Mouse (Mus musculus): Measurements from ENCODE around the gene Kctd13.

Kctd13 gene

DNA sequence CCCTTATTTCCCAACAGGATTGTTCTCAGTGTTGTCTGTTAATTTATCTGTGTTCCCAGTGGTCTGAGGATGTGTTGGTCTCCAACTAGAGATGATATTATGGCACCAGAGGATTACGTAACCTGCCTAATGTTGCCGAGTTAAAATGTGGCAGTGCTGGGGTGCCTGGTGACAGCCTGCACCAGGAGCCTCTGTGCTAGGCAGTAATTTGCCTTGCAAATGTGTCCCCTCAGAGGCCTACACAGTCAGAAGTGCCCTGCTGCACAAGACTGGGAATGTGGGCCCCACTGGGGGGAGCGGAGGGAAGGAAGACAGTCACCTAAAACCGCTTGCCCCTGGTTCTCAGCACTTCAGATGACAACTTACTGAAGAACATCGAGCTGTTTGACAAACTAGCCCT lies 13.1 kb downstream of the Kctd13 start:
- DNase-seq (ENCODE audit: inconsistent ontology term): no peak

DNA sequence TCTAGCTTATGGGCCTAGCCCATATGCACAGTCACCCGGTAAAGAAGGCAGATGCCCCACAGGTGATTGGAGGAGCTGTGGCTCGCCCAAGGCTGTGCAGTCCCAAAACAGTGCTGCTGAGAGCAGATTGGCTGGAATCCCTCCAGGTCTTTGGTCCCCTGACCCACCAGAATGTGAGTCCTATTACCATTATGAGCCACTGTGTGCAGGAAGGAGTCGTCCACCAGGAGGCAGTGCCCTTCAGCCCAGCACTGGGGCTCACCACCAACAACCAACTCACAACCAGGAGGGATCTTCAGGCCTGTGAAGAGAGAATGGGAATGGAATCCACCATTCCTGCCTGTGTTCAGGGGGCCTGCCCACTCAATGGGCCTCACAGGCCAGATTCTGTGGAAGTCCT lies 17.9 kb downstream of the Kctd13 start:
- peak; percentile 15 for DNase-seq (ENCODE audit: inconsistent ontology term)

DNA sequence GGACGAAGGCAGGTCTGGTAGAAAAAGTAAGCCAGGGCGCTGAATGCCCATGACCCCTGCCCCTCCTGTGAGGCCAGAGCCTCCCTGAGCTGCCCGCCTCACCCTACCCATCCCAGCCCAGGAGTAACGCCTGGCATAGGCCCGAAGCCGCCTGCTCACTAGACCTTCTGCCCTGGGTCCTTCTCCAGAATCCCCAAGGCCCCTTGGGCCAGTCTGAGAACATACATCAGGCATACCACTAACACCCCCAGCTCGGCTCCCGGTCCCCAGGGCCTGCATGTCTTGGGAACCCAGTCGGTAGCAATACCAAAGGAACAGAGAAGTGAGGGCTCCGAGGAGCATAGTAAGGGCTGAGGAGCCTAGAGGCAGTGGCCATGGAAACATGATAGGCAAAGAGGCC lies 19.9 kb downstream of the Kctd13 start:
- DNase-seq (ENCODE audit: inconsistent ontology term): no peak

DNA sequence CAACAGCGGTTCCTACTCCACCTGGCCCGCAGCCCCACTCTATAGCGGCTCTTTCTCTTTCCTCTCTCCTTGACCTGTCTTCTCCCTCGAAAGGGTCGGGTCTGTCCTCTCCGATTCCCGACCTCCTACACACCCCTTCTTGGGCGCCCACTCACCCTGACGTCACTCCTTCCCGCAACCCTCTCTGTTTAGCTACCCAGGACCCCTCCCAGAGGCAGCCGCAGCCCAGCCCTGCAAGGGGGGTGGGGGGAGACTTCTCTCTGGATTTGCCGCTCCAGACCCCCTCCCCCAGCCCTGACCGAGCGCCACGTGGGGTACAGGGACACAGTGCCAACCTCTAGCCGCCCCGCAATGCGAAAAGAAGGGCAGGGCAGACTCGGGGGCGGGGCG lies 20.7 kb downstream of the Kctd13 start, which contains the start of gene Asphd1:
TSS of gene Asphd1 (minus strand) at position 180 of the 390 bp plus-strand sequence.
- DNase-seq (ENCODE audit: inconsistent ontology term): no peak

DNA sequence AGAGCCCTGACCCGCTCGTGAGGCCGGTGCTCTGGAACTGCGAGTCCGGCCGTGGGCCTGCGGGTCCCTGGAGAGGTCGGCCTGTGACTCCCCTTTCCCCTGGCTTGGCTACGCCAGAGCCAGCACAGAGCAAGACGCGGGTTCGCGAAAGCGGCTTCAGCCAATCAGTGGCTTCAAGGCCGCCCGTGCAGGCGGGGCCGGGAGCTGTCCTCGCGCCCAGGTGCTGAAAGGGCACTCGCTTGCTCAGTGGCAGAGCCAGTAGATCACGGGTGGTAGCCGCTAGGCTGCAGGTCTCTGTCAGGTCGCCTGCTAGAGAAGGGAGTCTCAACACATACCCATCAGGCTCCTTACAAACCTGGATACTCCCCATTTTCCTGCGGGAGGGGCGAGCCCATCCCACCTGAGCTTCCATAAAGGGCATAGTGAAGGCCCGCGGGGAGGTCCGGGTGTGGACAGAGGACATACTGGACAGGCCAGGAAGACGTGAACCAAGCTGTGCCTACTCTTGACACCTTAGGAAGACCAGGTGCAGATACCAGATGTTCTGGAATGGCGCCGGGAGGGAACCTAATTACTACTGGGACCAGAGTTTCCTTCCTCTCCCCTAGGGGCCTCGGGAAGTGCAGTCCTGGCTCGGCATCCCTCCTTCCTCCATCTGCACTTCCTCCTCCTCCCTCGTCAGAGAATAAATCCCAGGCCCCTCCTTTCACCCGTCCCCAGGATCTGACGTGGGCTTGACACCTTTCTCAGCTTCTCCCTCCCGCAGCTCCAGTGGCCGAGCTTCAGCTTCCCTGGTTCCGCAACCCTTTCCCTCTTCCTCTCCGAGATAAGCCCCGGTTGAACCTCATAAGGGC lies 21.3 kb downstream of the Kctd13 start, which contains the start of gene Sez6l2:
TSS of gene Sez6l2 (plus strand) at position 771 of the 854 bp plus-strand sequence.
- peak; percentile 92 for DNase-seq (ENCODE audit: inconsistent ontology term)

DNA sequence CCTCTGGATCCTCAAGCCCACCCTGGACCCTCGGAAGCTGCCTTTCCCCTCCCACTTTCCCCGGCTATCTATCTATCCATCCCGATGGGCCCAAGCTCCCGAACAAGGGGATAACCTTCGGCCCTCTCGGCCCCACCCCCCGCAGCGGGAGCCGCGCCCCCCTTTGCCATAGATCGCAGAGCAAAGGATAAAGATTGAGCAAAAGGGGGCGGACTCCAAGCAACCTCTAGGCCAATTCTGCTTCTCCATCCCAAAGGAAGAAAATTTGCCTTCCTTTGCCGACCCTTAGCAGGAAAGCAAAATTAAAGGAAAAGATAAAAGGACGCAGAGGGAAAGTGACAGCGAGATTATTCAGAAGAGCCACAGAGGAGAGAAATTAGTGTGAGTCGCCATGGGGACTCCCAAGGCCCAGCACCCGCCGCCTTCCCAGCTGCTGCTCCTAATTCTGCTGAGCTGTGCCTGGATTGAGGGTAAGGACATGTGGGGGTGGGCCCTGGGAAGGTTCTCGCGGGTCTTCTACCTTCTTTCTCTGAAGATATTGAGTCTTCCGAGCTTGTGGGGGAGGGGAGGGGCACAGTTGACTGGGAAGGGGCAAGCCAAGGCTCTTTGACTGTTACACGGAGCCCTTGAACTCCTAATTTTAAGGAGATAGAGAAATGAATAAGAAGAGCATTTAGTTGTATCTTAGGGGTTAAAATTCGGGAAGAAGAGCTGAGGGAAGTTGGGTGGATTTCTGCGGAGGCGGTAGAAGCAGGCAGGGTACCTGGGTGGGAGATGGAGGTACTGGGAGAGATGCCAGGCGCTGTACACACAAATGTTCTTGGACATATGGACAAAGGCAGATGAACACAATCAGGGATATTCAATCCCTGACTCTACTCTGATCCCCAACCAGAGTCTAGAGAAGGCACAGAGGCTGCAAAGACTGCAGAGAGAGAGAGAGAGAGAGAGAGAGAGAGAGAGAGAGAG lies 22.3 kb downstream of the Kctd13 start:
- DNase-seq (ENCODE audit: inconsistent ontology term): no peak

DNA sequence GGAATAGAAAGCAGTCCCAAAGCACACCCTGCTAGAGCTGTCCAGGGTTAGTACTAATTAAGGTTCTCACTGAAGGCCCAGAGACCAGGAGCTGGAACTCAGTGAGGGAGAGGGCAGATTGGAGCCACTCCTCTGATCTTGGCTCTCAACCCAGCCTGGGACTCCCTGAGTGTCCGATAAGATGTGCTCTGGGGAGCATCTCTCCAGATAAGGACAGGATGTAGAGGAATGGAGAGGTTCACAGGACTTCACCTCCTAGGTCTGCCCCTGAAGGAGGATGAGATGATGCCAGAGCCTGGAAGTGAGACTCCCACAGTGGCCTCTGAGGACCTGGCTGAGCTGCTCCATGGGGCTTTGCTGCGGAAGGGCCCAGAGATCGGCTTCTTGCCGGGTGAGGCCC lies 23.1 kb downstream of the Kctd13 start:
- DNase-seq (ENCODE audit: inconsistent ontology term): no peak

DNA sequence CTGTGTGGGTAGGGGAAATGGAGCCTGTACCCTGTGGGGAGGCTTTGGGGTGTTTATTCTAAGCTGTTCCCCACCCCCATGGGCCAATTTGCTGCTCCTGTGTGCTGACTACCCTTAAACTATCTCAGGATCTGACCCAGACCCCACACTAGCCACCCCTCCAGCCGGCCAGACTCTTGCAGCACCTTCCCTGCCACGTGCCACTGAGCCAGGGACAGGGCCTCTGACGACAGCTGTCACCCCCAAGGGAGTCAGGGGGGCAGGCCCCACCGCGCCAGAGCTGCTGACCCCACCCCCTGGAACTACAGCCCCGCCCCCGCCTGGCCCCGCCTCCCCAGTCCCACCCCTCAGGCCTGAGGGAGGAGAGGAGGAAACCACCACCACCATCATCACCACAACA lies 24.0 kb downstream of the Kctd13 start:
- no peak for DNase-seq (ENCODE audit: inconsistent ontology term)

DNA sequence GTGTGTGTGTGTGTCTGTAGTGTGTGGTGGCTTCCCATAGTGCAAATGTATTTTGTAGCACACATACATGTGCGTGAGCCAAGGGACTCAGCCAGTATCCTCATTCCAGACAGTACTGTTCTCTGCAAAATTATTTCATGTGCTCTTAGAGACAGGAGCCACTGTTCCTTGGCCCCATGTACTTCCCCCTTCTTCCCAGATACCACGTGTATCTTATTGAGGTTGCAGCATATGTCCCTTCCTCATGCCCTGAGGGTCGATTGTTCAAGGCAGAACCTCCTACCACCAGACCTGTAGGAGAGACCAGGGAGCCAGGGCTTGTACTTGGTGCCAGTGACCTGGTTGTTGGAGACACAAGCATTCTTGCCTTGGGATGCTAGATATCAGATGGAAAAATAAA lies 26.4 kb downstream of the Kctd13 start:
- DNase-seq (ENCODE audit: inconsistent ontology term): no peak

DNA sequence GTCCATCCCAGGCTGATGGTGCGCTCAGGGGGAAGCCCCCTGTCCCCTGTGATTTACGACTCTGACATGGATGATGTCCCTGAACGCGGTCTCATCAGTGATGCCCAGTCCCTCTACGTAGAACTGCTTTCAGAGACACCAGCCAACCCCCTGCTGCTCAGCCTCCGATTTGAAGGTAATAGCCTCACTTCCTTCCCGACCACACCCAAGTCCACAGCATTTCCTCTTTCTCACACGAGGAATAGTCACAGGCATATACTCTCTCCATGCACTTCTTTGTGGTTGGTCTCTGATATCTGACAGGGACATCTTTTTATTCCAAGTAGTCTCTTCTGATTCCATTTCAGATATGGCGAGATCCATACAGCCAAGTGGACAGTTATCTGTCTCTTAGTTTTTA lies 31.1 kb downstream of the Kctd13 start:
- DNase-seq (ENCODE audit: inconsistent ontology term): no peak

DNA sequence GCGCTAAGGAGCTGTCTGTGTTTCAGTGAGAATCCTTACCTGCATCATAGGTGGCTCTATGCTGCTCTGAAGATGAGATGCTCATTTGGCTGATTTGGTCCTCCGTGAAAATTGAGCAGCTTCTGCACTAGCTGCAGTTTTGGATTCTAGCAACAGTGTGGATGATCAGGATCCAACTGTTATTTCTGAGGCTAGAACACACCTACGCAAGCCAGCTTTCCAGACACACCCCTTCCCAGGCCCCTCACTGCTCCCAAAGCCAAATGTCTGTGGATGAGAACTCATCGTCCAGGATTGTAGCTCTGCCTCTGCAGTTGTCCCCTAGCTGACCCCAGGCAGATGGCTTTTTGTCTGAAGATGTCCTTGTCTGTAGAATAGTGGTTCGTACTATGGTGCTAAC lies 32.4 kb downstream of the Kctd13 start:
- DNase-seq (ENCODE audit: inconsistent ontology term): no peak

DNA sequence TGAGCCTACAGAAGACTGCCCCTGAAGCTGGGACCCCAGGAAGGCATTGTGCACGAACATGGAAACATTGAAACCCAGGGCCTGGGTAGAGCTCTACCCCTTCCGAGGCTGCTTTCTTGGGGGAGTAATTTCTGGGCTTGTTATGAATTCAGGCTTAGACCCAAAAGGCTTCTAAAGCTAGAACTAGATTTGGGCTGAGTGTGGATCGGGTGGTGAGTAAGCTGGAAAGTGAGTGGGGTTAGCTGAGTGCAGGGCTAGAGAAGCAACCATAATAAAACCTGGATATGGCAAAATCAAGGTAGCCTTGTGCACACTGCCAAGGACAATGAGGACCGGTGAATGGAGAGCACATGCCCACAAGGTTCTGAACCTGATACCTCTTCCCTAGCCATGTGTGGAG lies 33.3 kb downstream of the Kctd13 start:
- no peak for DNase-seq (ENCODE audit: inconsistent ontology term)

DNA sequence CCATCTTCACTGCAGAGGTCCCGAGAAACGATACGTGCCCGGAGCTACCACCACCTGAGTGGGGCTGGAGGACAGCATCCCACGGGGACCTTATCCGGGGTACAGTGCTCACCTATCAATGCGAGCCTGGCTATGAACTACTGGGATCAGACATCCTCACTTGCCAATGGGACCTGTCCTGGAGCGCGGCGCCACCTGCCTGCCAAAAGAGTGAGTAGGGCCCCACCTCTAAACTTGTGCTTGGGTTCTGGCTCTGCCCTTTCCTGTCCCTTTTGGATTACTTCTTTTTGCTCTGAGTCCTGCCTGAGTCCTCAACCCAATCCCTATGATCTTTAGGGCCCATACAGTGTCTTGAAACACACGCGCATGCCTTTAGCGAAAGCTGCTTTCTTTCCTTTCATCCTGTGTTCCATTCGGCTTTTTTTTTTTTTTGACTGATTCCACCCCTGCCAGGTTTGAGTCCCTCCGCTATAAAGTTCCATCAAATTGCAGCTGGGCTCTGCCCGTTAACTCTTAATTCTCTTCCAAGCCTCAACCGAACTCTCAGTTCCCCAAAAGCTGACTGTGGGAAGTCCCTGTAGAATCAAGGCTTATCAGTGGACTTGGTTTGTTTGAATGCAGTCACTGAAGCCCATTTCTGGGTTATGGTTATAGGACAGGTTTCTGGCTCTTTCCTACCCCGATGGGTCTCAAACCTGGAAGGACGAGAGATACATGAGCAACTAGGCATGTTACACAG lies 35.0 kb downstream of the Kctd13 start:
- peak; percentile 35 for DNase-seq (ENCODE audit: inconsistent ontology term)

DNA sequence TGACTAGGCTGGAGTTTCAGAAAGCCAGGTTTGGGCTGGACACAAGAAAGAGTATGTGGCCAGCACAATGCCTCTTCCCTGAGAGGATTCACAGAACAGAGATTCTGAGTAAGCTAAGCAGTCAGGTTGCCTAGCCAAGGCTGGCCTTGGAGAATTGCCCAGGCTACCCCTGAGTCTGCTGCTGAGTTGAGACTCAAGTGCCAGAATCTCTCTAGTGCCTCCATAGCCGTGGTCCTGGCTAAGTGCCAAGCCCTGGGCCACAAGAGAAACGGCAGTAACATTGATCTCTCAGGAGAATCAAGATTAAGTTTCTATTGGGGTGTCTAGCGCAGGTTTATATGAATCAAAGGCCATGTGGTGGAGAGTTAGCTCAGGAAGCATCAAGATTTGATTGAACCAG lies 36.9 kb downstream of the Kctd13 start:
- no peak for DNase-seq (ENCODE audit: inconsistent ontology term)

DNA sequence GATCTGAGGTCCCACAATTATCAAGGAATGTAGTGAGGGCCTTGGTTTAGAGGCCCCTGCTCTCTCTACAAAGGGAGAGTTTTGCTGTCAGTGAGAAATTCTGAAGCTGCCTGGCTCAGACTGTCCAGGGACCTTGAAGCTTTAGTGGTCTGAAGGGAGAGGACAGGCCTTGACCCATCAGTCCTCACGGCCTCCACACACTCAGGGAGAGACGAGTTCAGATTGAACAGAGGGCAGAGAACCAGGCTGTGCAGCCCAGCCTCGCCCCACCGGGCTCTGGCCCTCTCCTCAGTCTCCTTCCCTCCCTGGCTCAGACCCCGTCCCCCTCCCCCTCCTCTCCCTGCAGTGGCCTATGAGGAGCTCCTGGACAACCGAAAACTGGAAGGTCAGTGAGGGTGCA lies 38.7 kb downstream of the Kctd13 start:
- no peak for DNase-seq (ENCODE audit: inconsistent ontology term)

DNA sequence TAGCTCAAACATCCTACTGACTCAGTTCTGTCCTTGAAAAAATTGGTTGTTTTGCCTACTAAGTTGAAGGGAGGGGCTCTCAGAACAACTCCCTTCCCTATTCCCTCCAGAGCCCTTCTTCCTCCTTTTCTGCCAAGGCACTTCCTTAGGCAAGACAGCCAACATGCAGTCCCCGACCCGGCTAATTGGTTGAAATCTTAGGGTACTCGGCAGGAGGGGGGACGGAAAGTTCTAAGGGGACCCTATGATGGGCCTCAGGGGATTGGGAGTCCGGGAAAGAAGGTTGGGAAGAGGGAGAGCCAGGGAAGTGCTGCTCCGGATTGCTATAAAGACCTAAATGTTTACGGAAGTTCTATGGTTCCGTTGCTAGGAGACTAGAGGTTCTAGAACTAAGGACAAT lies 46.8 kb downstream of the Kctd13 start:
- DNase-seq (ENCODE audit: inconsistent ontology term): no peak

DNA sequence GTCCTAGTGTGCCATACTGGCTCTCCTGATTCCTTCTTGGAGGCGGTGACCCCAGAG lies 47.0 kb downstream of the Kctd13 start, which contains the start of gene Cdipt:
TSS of gene Cdipt (plus strand) at position 22 of the 57 bp plus-strand sequence.
- no peak for DNase-seq (ENCODE audit: inconsistent ontology term)

DNA sequence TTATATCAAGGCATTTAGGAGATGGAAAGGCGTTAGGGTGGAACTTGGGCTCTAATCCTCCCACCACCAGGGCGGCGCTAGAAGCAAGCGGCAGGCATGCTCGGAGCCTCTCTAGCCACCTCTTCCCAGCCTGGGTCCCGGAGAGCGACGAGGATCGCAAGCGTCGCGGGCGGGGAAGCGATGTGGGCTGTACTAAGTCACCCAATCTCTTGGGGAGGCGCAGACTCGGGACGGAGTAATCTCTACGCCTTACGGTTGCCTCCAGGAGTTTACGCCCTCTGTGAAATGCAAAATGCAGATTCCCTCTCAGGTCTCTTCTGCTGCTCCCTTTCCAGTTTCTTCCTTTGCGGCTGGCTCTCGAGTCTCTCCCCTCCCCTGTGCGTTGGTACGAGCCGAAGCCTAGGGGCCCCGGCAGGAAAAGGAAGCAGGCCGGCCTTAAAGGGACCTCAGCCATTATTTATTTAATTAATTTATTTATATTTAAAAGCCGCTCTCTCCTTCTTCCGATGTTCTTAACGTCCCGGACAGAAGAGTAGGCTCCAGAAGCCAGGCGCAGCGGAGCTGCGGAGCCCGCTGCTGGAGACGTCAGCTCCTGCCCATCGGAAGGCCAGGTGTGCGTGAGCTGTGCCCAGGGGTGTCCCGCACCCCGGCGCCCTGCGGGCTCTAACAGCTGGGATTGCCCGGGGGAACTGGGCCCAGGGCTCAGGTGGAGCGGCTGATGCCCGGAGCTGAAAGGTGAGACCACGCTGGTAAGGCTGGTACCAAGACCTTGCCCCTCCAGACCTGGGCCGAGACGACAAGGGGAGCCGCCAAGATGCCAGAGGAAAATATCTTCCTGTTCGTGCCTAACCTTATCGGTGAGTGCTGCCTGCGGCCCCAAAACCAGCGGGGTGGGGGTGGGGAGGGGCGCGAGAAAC lies 47.5 kb downstream of the Kctd13 start, which contains the start of gene Cdiptos:
TSS of gene Cdiptos (minus strand) at position 149 of the 917 bp plus-strand sequence.
- peak; percentile 98 for DNase-seq (ENCODE audit: inconsistent ontology term)

DNA sequence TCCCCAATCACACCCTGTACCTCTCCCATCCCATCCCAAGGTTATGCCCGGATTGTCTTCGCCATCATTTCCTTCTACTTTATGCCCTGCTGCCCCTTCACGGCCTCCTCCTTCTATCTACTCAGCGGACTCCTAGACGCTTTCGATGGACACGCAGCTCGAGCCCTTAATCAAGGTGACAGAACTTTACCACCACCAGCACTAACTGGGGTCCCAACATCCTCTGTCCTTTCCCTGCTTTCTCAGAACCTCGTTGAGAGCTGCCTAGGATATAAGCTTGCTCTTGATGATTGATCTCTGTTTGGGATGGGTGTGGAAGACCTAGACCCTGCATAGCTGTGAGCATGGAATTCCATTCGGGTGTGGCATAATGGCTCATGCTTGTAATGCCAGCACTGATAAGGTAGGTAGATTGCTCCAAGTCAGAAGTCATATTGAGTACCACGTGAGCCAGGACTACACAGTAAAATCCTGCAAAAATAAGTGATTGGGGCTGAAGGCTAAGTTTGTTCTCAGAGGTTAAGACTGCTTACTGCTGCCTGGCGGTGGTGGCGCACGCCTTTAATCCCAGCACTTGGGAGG lies 48.3 kb downstream of the Kctd13 start:
- DNase-seq (ENCODE audit: inconsistent ontology term): peak; percentile 23

DNA sequence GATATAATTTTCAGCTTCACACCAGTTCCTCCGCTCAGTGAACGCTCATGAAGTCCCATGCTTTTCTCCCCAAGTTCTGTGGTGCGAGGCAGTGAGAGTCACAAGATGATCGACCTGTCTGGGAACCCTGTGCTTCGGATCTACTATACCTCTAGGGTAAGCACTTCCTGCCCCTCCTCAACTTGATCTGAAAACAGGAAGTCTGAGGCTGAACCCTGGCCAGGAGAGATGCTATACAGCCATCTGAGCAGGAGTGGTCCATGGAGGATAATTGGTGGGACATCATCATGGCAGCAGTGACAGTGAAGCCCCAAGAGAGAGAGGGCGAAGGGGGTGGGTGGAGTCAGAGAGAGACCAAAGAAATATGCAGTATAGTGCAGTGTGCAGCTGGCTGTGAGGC lies 50.2 kb downstream of the Kctd13 start:
- DNase-seq (ENCODE audit: inconsistent ontology term): no peak

DNA sequence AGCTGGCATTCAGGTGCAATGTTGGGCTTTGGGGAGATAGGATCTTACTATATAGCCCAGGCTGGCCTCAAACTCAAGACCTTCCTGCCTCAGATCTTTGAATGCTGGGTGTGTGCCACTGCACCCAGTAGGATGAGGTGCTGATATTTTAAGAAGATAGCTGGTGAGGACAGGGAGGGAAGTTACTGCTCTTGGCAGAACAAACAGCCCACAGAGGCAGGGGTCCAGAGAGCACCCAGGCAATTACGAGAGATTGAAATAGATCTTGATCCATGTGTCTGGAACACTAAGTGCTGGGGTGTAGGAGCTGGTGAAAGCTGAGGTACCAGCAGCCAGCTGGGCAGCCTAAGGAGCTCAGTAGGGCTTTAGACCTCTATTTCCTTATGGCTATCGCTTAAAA lies 52.9 kb downstream of the Kctd13 start:
- no peak for DNase-seq (ENCODE audit: inconsistent ontology term)

Data from Muller cell, postnatal 12 days (primary cell).